Mouse (Mus musculus) megakaryocyte, embryonic 14.5 days (primary cell): ENCODE measurements at regions not wholly inside any gene's neighbourhood (a gene's known extent, or its start where the extent isn't known, plus 50 kb on each side); places are given as distances from the start of the nearest gene placed in this dataset.

Source experiments
- FLI1 ChIP-seq: IDR thresholded peaks from 2 replicates; pipeline ENCODE4 v1.6.1; 2012; ENCODE audit warnings: low read length, inconsistent platforms, mixed read lengths
- GATA1 ChIP-seq: IDR thresholded peaks from 3 replicates; pipeline ENCODE4 v1.6.1; 2012; ENCODE audit warnings: mixed read lengths, low read length, inconsistent platforms, borderline replicate concordance

DNA sequence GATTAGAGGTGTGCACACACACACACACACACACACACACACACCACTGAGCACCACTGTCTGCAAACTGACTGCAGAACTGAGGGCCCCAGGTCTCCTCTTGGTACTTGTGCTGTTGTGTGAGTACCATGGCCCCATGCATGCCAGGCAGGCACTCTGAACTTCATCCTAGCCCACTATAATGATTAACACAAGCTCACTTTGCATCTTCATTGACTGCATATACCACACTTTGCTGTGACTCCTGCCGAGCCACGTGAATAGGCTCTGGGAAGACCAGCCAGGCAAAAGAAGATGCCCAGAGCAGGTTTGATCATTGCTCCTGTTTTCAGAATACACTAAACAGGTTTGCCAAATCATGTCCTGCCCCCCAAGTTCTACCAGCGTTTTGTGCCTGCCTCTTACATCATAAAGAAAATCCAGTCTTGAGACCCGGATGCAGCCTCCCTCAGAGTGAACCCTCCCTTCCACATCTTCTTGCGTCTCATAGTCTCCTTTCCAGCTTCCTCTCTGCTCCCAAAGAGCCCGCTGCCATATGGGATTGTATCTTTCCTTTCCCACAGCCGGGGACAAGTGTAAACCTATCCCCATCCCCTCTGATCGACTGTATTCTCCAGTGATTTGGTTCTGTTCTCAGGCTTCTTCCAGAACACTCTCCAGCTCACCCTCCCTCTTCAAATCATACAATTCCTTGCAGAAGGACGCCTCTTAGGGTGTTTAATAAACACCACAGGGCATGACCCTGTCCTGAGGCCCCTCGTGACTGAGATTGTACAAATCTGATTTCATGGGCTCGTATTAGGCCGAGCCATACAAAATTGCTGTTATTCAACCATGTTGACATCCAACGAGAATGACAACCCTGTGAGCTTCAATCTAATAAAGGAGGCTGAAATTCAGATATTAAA is 215.6 kb upstream of the Jarid2 start:
- TF ChIP-seq GATA1 (no peak), FLI1 (no peak)
